ENCODE assay signal across 7 mouse cellular contexts in the genomic region with DNA sequence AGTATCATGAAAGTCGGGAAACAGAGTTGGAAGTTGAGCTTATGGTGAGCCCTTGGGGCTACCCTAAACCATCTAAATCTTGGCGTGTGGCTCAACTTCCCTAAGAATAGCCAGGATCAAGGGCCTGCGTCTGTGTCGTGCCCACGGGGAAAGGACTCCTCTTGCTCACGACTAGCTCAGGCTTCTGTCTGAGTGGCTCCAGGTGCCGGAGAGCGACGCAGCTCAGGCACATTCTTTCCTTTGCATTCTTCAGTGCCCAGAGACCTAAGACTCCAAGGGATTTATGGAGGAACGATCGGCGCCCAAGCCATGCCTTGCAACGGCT. TPM values are rescaled to one million over a fixed set of nuclear protein-coding genes. Genes with fewer than 3 reads are reported as not detected.
DNase-seq lines count a peak whose midpoint lies in the region; ATAC-seq lines count a peak whose summit lies in the region.

No protein-coding gene starts in this region.

- peak overlapping the region; percentile 95 for H3K4me3 ChIP-seq in lung, embryonic 16.5 days (ENCODE audit: low read length)
- peak overlapping the region; percentile 87 for H3K4me3 ChIP-seq in forebrain, embryonic 10.5 days
- peak overlapping the region; percentile 98 for H3K4me3 ChIP-seq in liver, embryonic 11.5 days (ENCODE audit: low read depth, low read length)
- peak overlapping the region; percentile 93 for H3K4me3 ChIP-seq in stomach, embryonic 15.5 days (replicated peaks)

- H3K9ac ChIP-seq in lung, embryonic 16.5 days (ENCODE audit: low read length) = peak overlapping the region; percentile 76
- H3K9ac ChIP-seq in liver, embryonic 11.5 days (ENCODE audit: low read depth, low read length) = peak overlapping the region; percentile 62
- H3K9ac ChIP-seq in stomach, embryonic 15.5 days = peak overlapping the region; percentile 52; the same call in 1 of the 2 replicates

- DNase-seq in lung, adult 18-20 months = no peak
- no peak for DNase-seq in forebrain, embryonic 10.5 days (ENCODE audit: extremely low spot score, low spot score)
- DNase-seq in liver, embryonic 11.5 days (ENCODE audit: low spot score) = no peak
- no peak for DNase-seq in right cerebral cortex, adult 18-20 months
- DNase-seq in testis, postnatal 10 days (ENCODE audit: low spot score) = no peak

- H3K4me1 ChIP-seq in lung, embryonic 16.5 days (replicated peaks; ENCODE audit: control insufficient read depth, insufficient read depth, low read length) = 0 out of 2 replicates have a peak, but pooled peaks cover 3% of the 10 kb centered on the region
- H3K4me1 ChIP-seq in forebrain, embryonic 10.5 days = peaks cover 35% of the 10 kb centered on the region
- H3K4me1 ChIP-seq in liver, embryonic 11.5 days (replicated peaks; ENCODE audit: control insufficient read depth, insufficient read depth, low read length) = no peaks in the 10 kb centered on the region
- H3K4me1 ChIP-seq in stomach, embryonic 15.5 days = no peaks in the 10 kb centered on the region

- WGBS in lung, embryonic 16.5 days = under 1% methylated on average over 13 of the region's 13 CpGs
- under 1% methylated on average over 13 of the region's 13 CpGs for WGBS in forebrain, embryonic 10.5 days
- WGBS in liver, embryonic 11.5 days = under 1% methylated on average over 13 of the region's 13 CpGs
- WGBS in stomach, embryonic 15.5 days = under 1% methylated on average over 13 of the region's 13 CpGs

- peak overlapping the region; percentile 79 for H3K4me2 ChIP-seq in lung, embryonic 16.5 days (ENCODE audit: low read depth, low read length)
- peak overlapping the region; percentile 78 for H3K4me2 ChIP-seq in liver, embryonic 11.5 days
- H3K4me2 ChIP-seq in stomach, embryonic 15.5 days = peak overlapping the region; percentile 58

- no peaks in the 10 kb centered on the region for H3K9me3 ChIP-seq in lung, embryonic 16.5 days (ENCODE audit: control insufficient read depth, low read length)
- H3K9me3 ChIP-seq in forebrain, embryonic 10.5 days = no peaks in the 10 kb centered on the region
- no peaks in the 10 kb centered on the region for H3K9me3 ChIP-seq in liver, embryonic 11.5 days (ENCODE audit: control insufficient read depth, low read length)
- no peaks in the 10 kb centered on the region for H3K9me3 ChIP-seq in stomach, embryonic 15.5 days

- H3K36me3 ChIP-seq in lung, embryonic 16.5 days (ENCODE audit: control insufficient read depth, insufficient read depth, low read length) = no peaks in the 10 kb centered on the region
- H3K36me3 ChIP-seq in forebrain, embryonic 10.5 days (replicated peaks) = peaks cover 8% of the 10 kb centered on the region
- H3K36me3 ChIP-seq in liver, embryonic 11.5 days (ENCODE audit: control insufficient read depth, insufficient read depth, low read length) = no peaks in the 10 kb centered on the region
- H3K36me3 ChIP-seq in stomach, embryonic 15.5 days = no peaks in the 10 kb centered on the region

- H3K27ac ChIP-seq in lung, embryonic 16.5 days (ENCODE audit: low read length) = peak overlapping the region; percentile 99
- peak overlapping the region; percentile 99 for H3K27ac ChIP-seq in forebrain, embryonic 10.5 days
- H3K27ac ChIP-seq in liver, embryonic 11.5 days (ENCODE audit: low read depth, low read length) = peak overlapping the region; percentile 44
- peak overlapping the region; percentile 99 for H3K27ac ChIP-seq in stomach, embryonic 15.5 days

- no peaks in the 10 kb centered on the region for H3K27me3 ChIP-seq in lung, embryonic 16.5 days (ENCODE audit: control insufficient read depth, insufficient read depth, low read depth, low read length)
- H3K27me3 ChIP-seq in forebrain, embryonic 10.5 days (ENCODE audit: poor library complexity, severe bottlenecking) = no peaks in the 10 kb centered on the region
- H3K27me3 ChIP-seq in liver, embryonic 11.5 days (replicated peaks; ENCODE audit: control insufficient read depth, insufficient read depth, low read length) = no peaks in the 10 kb centered on the region
- no peaks in the 10 kb centered on the region for H3K27me3 ChIP-seq in stomach, embryonic 15.5 days (replicated peaks)

- peak; percentile 47 for ATAC-seq in lung, embryonic 16.5 days (ENCODE audit: low read depth)
- ATAC-seq in liver, embryonic 11.5 days (replicated peaks; ENCODE audit: low FRiP score) = no peak
- ATAC-seq in stomach, embryonic 15.5 days (ENCODE audit: insufficient read depth, low FRiP score, low read depth) = peak; percentile 41

RNA-seq across cellular contexts. Expression of a gene that starts 0.7 kb away (rescaled TPM):
- 44.0 and 48.1 TPM in 2 replicates for polyA plus RNA-seq in lung, embryonic 16.5 days (2015; fragmentation: Nextera tagmentation; extraction: Ambion mirVana)
- 44.8 and 48.0 TPM in 2 replicates for polyA plus RNA-seq in forebrain, embryonic 10.5 days (2016; fragmentation: Nextera tagmentation; extraction: Ambion mirVana)
- polyA plus RNA-seq in liver, embryonic 11.5 days (2014; fragmentation: Nextera tagmentation; extraction: Ambion mirVana) = 28.6 and 29.7 TPM in 2 replicates
- 40.0 and 41.7 TPM in 2 replicates for polyA plus RNA-seq in stomach, embryonic 15.5 days (2015; fragmentation: Nextera tagmentation; extraction: Ambion mirVana)

Comparison
In these comparisons a context has a peak if more than half of its experiments do, and no peak if none do; other contexts are left out.
1. H3K27ac ChIP-seq: peak in every context shown above with its lines; median percentile 99 in lung, embryonic 16.5 days; 99 in forebrain, embryonic 10.5 days; 99 in stomach, embryonic 15.5 days; 44 in liver, embryonic 11.5 days.